Mouse (Mus musculus): ENCODE data around the gene Pon3.

GRCm38 (mm10) chr6:5255722-5256451 is at the start of gene Pon3:
- TF ChIP-seq POLR2A (IDR thresholded peaks at IDR 0.05; ENCODE audit: borderline replicate concordance, extremely low read depth, low read depth, low read length), result peak; percentile 87; the same call in 1 of the 2 replicates
- no peak for TF ChIP-seq CTCF (IDR thresholded peaks at IDR 0.05; ENCODE audit: insufficient read depth, low read length)

All from lung, adult 2 months (tissue).